Mouse (Mus musculus): ENCODE measurements at regions not wholly inside any gene's neighbourhood (a gene's known extent, or its start where the extent isn't known, plus 50 kb on each side); places are given as distances from the start of the nearest gene placed in this dataset.

DNA sequence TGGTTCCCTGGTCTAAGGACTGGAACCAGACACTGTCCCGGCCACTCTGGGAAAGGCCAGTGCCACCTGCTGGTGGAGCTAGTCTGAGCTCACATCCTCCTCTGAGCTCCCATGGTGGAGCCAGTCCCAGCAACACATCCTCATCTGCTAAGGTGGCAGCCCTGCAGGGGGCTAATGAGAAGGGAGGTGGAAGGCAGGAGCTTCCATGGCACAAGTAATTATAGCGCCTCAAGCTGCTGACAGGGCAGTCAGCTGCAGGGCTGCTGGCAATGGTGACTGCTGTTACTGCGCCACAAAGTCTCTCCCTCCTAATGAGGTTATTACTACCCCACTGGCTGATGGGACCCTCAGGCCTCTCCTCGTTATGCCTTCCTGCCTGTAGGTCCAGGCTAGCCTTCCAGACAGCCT, 239.0 kb downstream of the Lmx1a start:
- TF ChIP-seq CTCF (IDR thresholded peaks at IDR 0.05; ENCODE audit: low read depth, low read length) (no peak), GATA2 (IDR thresholded peaks at IDR 0.05; ENCODE audit: borderline replicate concordance, low read depth, low read length) (no peak)
